Mouse (Mus musculus): ENCODE data around the gene Dglucy. TPM values are rescaled to one million over a fixed set of nuclear protein-coding genes. Genes with fewer than 3 reads are reported as not detected.

Dglucy gene
- polyA plus RNA-seq, 1 experiment, result 6.4 TPM

- no peak overlapping the region for H3K4me3 ChIP-seq (replicated peaks; ENCODE audit: extremely low read depth, low read depth, low read length)
- no peak for DNase-seq
- TF ChIP-seq POLR2A (IDR thresholded peaks at IDR 0.05; ENCODE audit: borderline replicate concordance, extremely low read depth, low read depth, low read length) (no peak), CTCF (IDR thresholded peaks at IDR 0.05; ENCODE audit: insufficient read depth, low read length) (no peak)
- H3K4me1 ChIP-seq (ENCODE audit: control insufficient read depth, insufficient read depth, low read length), result no peaks in the 10 kb centered on the region
- 82% methylated on average over 5 of the region's 5 CpGs for WGBS
Observed at GRCm38 (mm10) chr12:100934796-100935195, 155.9 kb downstream of the Dglucy start.

DNA sequence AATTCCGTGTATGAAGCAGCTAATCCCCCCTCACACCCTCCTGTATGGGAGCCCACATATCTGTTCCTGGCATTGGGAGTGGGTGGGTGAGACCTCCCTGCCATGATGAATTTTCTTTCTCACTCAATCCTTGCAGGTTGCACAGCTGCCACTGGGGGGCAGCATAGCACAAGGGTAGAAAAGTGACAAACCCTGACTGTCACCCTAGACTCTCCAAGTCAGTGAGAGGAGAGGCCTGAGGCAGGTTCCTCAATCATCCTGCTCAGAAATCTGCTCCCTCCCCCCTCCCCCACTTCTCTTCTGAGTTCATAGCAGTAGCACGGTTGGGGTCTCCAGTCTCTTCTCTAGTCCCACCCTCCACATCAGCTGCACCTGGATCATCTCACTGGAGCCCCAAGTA lies 157.3 kb downstream of the Dglucy start:
- DNase-seq, result peak; percentile 76
- peak; percentile 94 for TF ChIP-seq CTCF (IDR thresholded peaks at IDR 0.05; ENCODE audit: insufficient read depth, low read length)
- TF ChIP-seq POLR2A (IDR thresholded peaks at IDR 0.05; ENCODE audit: borderline replicate concordance, extremely low read depth, low read depth, low read length), result no peak
- 15% methylated on average over 2 of the region's 2 CpGs for WGBS
- no peak overlapping the region for H3K4me3 ChIP-seq (replicated peaks; ENCODE audit: extremely low read depth, low read depth, low read length)
- H3K4me1 ChIP-seq (ENCODE audit: control insufficient read depth, insufficient read depth, low read length), result no peaks in the 10 kb centered on the region

- Histone ChIP-seq H3K4me3 (replicated peaks; ENCODE audit: extremely low read depth, low read depth, low read length) (no peak overlapping the region), H3K4me1 (ENCODE audit: control insufficient read depth, insufficient read depth, low read length) (no peaks in the 10 kb centered on the region)
Observed at GRCm38 (mm10) chr12:100936737-100937136, 157.9 kb downstream of the Dglucy start.

DNA sequence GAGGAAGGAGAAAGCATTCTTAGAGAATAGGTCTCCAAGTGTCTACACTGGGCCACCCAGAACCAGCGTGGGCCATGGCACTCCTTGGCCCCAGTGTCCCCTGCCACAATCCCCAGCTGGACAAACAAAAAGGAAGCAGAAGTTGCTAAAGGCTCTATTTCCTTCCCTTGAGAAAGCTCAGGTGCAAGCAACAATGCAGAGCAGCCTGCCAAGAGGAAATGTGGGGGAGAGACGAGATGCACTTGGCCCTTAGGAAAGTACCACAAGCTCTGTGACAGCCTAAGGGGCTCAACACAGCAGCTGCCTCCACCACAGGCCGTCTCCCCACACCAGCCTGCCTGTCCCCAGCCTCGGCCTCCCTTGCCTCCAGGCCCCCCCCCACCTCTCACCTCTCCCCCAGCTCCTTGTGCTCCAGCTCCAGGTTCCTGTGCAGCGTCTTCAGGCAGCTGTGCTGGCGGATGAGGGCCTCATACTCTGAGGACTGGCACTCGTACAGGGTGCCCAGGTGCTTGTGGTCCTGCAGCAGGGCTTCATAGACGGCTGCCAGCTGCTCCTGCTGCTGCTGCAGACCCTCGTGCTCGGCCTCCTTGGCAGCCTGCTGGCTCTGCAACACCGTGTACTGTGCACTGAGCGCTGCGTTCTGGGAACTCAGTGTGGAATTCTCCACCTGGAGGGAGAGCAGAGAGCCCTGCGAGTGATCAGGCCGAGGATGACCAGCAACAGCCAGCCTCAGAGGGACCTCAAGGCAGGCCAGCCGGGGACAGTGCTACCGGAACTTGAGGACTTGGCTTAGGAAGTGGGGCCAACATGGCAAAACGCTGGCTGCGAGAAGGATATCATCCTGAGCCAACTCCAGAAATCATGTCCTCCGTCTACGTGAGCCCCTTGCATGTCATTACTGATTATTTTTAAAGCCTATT lies 158.8 kb downstream of the Dglucy start:
- H3K4me1 ChIP-seq (ENCODE audit: control insufficient read depth, insufficient read depth, low read length), result no peaks in the 10 kb centered on the region
- 44% methylated on average over 21 of the region's 21 CpGs for whole genome bisulfite sequencing
- TF ChIP-seq POLR2A (IDR thresholded peaks at IDR 0.05; ENCODE audit: borderline replicate concordance, extremely low read depth, low read depth, low read length), result no peak
- no peak for TF ChIP-seq CTCF (IDR thresholded peaks at IDR 0.05; ENCODE audit: insufficient read depth, low read length)
- DNase-seq, result no peak
- no peak overlapping the region for H3K4me3 ChIP-seq (replicated peaks; ENCODE audit: extremely low read depth, low read depth, low read length)

More at GRCm38 (mm10) chr12:100936737-100937136, 157.9 kb downstream of the Dglucy start:
- no peak for TF ChIP-seq CTCF (IDR thresholded peaks at IDR 0.05; ENCODE audit: insufficient read depth, low read length)
- no peak for TF ChIP-seq POLR2A (IDR thresholded peaks at IDR 0.05; ENCODE audit: borderline replicate concordance, extremely low read depth, low read depth, low read length)
- WGBS, result 76% methylated on average over 4 of the region's 4 CpGs
- no peak for DNase-seq

DNA sequence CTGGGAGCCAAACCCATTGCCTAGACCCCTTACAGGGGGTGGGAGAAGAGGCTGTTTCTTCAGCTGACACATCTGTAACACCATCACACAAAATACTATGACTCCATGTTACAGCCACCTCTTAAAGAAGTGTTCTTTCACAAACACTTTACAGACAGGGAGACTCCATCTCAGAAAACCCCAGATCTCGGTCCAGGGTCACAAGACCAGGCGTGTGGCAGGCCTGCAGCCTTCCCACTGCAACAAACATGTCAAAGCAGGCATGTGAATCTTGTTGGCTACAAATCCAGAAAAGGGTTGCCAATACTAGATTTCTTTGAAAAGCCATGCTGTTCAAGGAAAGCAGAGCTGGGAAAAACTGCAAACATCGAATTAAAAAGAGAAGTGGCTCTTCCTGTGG lies 162.5 kb downstream of the Dglucy start:
- no peak for TF ChIP-seq POLR2A (IDR thresholded peaks at IDR 0.05; ENCODE audit: borderline replicate concordance, extremely low read depth, low read depth, low read length)
- no peak for TF ChIP-seq CTCF (IDR thresholded peaks at IDR 0.05; ENCODE audit: insufficient read depth, low read length)
- no peak overlapping the region for H3K4me3 ChIP-seq (replicated peaks; ENCODE audit: extremely low read depth, low read depth, low read length)
- 59% methylated on average over 3 of the region's 3 CpGs for WGBS
- H3K4me1 ChIP-seq (ENCODE audit: control insufficient read depth, insufficient read depth, low read length), result no peaks in the 10 kb centered on the region
- no peak for DNase-seq

DNA sequence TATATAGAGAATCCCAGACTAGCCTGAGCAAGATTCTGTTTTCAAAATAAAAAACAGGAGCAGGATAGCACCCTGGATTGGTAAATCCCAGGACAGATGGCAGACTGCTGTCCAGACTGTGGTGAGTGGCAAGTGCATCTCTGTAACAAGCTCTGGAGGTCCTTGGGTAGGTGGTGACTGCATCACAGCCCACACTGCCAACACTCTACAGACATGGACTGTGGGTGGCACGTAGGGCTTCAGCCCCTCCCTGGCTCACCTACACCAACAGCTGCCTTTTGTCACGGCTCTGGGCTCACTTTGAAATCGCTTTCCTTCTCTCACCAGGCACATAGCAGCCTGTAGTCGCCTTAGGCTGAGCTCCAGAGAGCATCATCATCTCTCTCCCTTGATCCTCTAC lies 164.3 kb downstream of the Dglucy start:
- H3K4me3 ChIP-seq (replicated peaks; ENCODE audit: extremely low read depth, low read depth, low read length), result no peak overlapping the region
- H3K4me1 ChIP-seq (ENCODE audit: control insufficient read depth, insufficient read depth, low read length), result no peaks in the 10 kb centered on the region
- DNase-seq, result no peak
- WGBS, result 76% methylated on average over 4 of the region's 4 CpGs
- TF ChIP-seq POLR2A (IDR thresholded peaks at IDR 0.05; ENCODE audit: borderline replicate concordance, extremely low read depth, low read depth, low read length) (no peak), CTCF (IDR thresholded peaks at IDR 0.05; ENCODE audit: insufficient read depth, low read length) (no peak)

GRCm38 (mm10) chr12:100944921-100945336 lies 166.1 kb downstream of the Dglucy start:
- TF ChIP-seq CTCF (IDR thresholded peaks at IDR 0.05; ENCODE audit: insufficient read depth, low read length), result no peak
- TF ChIP-seq POLR2A (IDR thresholded peaks at IDR 0.05; ENCODE audit: borderline replicate concordance, extremely low read depth, low read depth, low read length), result no peak
- Histone ChIP-seq H3K4me3 (replicated peaks; ENCODE audit: extremely low read depth, low read depth, low read length) (no peak overlapping the region), H3K4me1 (ENCODE audit: control insufficient read depth, insufficient read depth, low read length) (no peaks in the 10 kb centered on the region)
- DNase-seq, result no peak
- 73% methylated on average over 21 of the region's 21 CpGs for WGBS

- Histone ChIP-seq H3K4me3 (replicated peaks; ENCODE audit: extremely low read depth, low read depth, low read length) (no peak overlapping the region), H3K4me1 (ENCODE audit: control insufficient read depth, insufficient read depth, low read length) (no peaks in the 10 kb centered on the region)
- TF ChIP-seq POLR2A (IDR thresholded peaks at IDR 0.05; ENCODE audit: borderline replicate concordance, extremely low read depth, low read depth, low read length) (no peak), CTCF (IDR thresholded peaks at IDR 0.05; ENCODE audit: insufficient read depth, low read length) (no peak)
- 70% methylated on average over 12 of the region's 12 CpGs for WGBS
- no peak for DNase-seq
Observed at GRCm38 (mm10) chr12:100945501-100945900, 166.6 kb downstream of the Dglucy start.

GRCm38 (mm10) chr12:100945948-100946347 lies 167.1 kb downstream of the Dglucy start:
- Histone ChIP-seq H3K4me1 (ENCODE audit: control insufficient read depth, insufficient read depth, low read length) (no peaks in the 10 kb centered on the region), H3K4me3 (replicated peaks; ENCODE audit: extremely low read depth, low read depth, low read length) (no peak overlapping the region)
- DNase-seq, result no peak
- no peak for TF ChIP-seq CTCF (IDR thresholded peaks at IDR 0.05; ENCODE audit: insufficient read depth, low read length)
- TF ChIP-seq POLR2A (IDR thresholded peaks at IDR 0.05; ENCODE audit: borderline replicate concordance, extremely low read depth, low read depth, low read length), result no peak
- 76% methylated on average over 12 of the region's 12 CpGs for WGBS

Other genes starting within 250 kb of the Dglucy start
- 1.7 and 2.0 TPM in 2 replicates for gene Rps6ka5, start 52.1 kb upstream of the Dglucy start, polyA plus RNA-seq (2012; rRNA removed)
- 3.2 and 4.2 TPM in 2 replicates for gene Gpr68, start 129.1 kb downstream of the Dglucy start, polyA plus RNA-seq (2012; rRNA removed)
- gene Ccdc88c, start 250.0 kb downstream of the Dglucy start, polyA plus RNA-seq (2012; rRNA removed), result 19.2 and 19.7 TPM in 2 replicates

Data from lung, adult 2 months (tissue).